Mouse (Mus musculus): ENCODE data around the gene Arrdc2. TPM values are rescaled to one million over a fixed set of nuclear protein-coding genes. Genes with fewer than 3 reads are reported as not detected.

Gene Arrdc2
- total and polyA plus RNA-seq, 3 experiments: 13.1 to 22.5 TPM; not detected in 1

GRCm38 (mm10) chr8:70865350-70866000, 26.0 kb upstream of the Arrdc2 start:
- Histone ChIP-seq H3K79me2 (ENCODE audit: control insufficient read depth, insufficient read depth, low read length, poor library complexity) (no peaks in the 10 kb centered on the region; the same call in 1 of the 2 replicates), H3K27me3 (ENCODE audit: control insufficient read depth in 1 of 2, insufficient read depth in 2 of 2, low read length in 2 of 2) (no peaks in the 10 kb centered on the region), H3K36me3 (ENCODE audit: control insufficient read depth in 1 of 2, insufficient read depth in 2 of 2, low read length in 2 of 2) (peaks cover 0 to 2% of the 10 kb centered on the region in 2 experiments; a peak in 1 of 4 replicates), H3K27ac (ENCODE audit: control insufficient read depth, low read depth, low read length) (peak overlapping the region; percentile 59), H3K4me3 (ENCODE audit: control insufficient read depth in 1 of 2, insufficient read depth in 1 of 2, low read depth in 2 of 2, low read length in 2 of 2) (peak overlapping the region; percentile 55 to 57), H3K9me3 (replicated peaks; ENCODE audit: insufficient read depth, low read length) (no peaks in the 10 kb centered on the region), H3K4me1 (ENCODE audit: control insufficient read depth in 1 of 2, insufficient read depth in 2 of 2, low read length in 2 of 2) (0 out of 4 replicates have a peak, but pooled peaks cover 0 to 5% of the 10 kb centered on the region in 2 experiments), H3K9ac (ENCODE audit: control insufficient read depth, low read depth, low read length, poor library complexity, severe bottlenecking) (peak overlapping the region; percentile 69)
- peak; percentile 99 for DNase-seq (ENCODE audit: low read depth, low spot score)
- TF ChIP-seq ELF1 (IDR thresholded peaks at IDR 0.05; ENCODE audit: low read depth, low read length) (peak; percentile 64; the same call in 1 of the 2 replicates), CHD1 (IDR thresholded peaks at IDR 0.05; ENCODE audit: low read depth, low read length) (no peak), MYB (IDR thresholded peaks at IDR 0.05; ENCODE audit: low read depth, low read length) (no peak), POLR2AphosphoS2 (IDR thresholded peaks at IDR 0.05; ENCODE audit: low read length) (peak; percentile 71; the same call in 1 of the 2 replicates), GABPA (IDR thresholded peaks at IDR 0.05; ENCODE audit: low read depth, low read length) (no peak), TBP (IDR thresholded peaks at IDR 0.05; ENCODE audit: low read depth, low read length) (0 out of 2 replicates have a peak, but pooled peaks have one; percentile 39), TCF12 (IDR thresholded peaks at IDR 0.05; ENCODE audit: low read depth, low read length) (peak; percentile 58; the same call in 1 of the 2 replicates), CHD2 (IDR thresholded peaks at IDR 0.05; ENCODE audit: low read length) (peak; percentile 69), MAZ (IDR thresholded peaks at IDR 0.05; ENCODE audit: low read depth, low read length) (peak; percentile 90), USF1 (IDR thresholded peaks at IDR 0.05; ENCODE audit: low read depth, low read length) (no peak), POLR2A (IDR thresholded peaks at IDR 0.05; ENCODE audit: control insufficient read depth in 1 of 2, insufficient read depth in 1 of 2, low read depth in 1 of 2, low read length in 2 of 2, poor library complexity in 1 of 2) (peak; percentile 5 to 78; a peak in 2 of 4 replicates), MXI1 (IDR thresholded peaks at IDR 0.05; ENCODE audit: low read depth, low read length) (peak; percentile 84; the same call in 1 of the 2 replicates), UBTF (IDR thresholded peaks at IDR 0.05; ENCODE audit: borderline replicate concordance, insufficient read depth, low read depth, low read length) (no peak), ZNF384 (IDR thresholded peaks at IDR 0.05; ENCODE audit: low read depth, low read length) (no peak; the same call in 1 of the 2 replicates), HCFC1 (IDR thresholded peaks at IDR 0.05; ENCODE audit: low read depth, low read length) (peak; percentile 75), RCOR1 (IDR thresholded peaks at IDR 0.05; ENCODE audit: low read depth, low read length) (no peak), MAFK (IDR thresholded peaks at IDR 0.05; ENCODE audit: borderline replicate concordance, low read depth, low read length) (no peak), EP300 (IDR thresholded peaks at IDR 0.05; ENCODE audit: low read depth in 1 of 2, low read length in 2 of 2) (peak in 1 of 2 experiments; percentile 41; a peak in 1 of 4 replicates), ZKSCAN1 (IDR thresholded peaks at IDR 0.05; ENCODE audit: low read depth, low read length) (no peak), ETS1 (IDR thresholded peaks at IDR 0.05; ENCODE audit: low read depth, low read length) (peak; percentile 88), CTCF (IDR thresholded peaks at IDR 0.05 in 2 of 3, conservative IDR thresholded peaks at IDR 0.05 in 1 of 3; ENCODE audit: control insufficient read depth in 1 of 3, insufficient read depth in 1 of 3, low read depth in 2 of 3, low read length in 3 of 3, poor library complexity in 1 of 3, severe bottlenecking in 1 of 3) (no peak), JUND (IDR thresholded peaks at IDR 0.05; ENCODE audit: low read depth, low read length) (no peak), ZMIZ1 (IDR thresholded peaks at IDR 0.05; ENCODE audit: low read depth, low read length) (peak; percentile 54; the same call in 1 of the 2 replicates), MYC (IDR thresholded peaks at IDR 0.05; ENCODE audit: low read depth, low read length) (no peak), MEF2A (IDR thresholded peaks at IDR 0.05; ENCODE audit: extremely low read depth, insufficient replicate concordance, low read depth, low read length, poor library complexity, severe bottlenecking) (0 out of 2 replicates have a peak, but pooled peaks have one; percentile 19), SMC3 (IDR thresholded peaks at IDR 0.05; ENCODE audit: low read depth, low read length) (no peak), BHLHE40 (IDR thresholded peaks at IDR 0.05; ENCODE audit: borderline replicate concordance, low read depth, low read length) (no peak; the same call in 1 of the 2 replicates), ZC3H11A (IDR thresholded peaks at IDR 0.05; ENCODE audit: low read depth, low read length) (no peak), RAD21 (IDR thresholded peaks at IDR 0.05; ENCODE audit: low read depth, low read length) (no peak), KAT2A (conservative IDR thresholded peaks at IDR 0.05; ENCODE audit: low read depth, low read length) (no peak; the same call in 1 of the 2 replicates), SIN3A (IDR thresholded peaks at IDR 0.05; ENCODE audit: low read length) (peak; percentile 94), NRF1 (IDR thresholded peaks at IDR 0.05; ENCODE audit: insufficient read depth, low read depth, low read length, poor library complexity, severe bottlenecking) (peak; percentile 91), TAL1 (IDR thresholded peaks at IDR 0.05; ENCODE audit: low read length) (no peak), POLR2AphosphoS5 (IDR thresholded peaks at IDR 0.05; ENCODE audit: borderline replicate concordance, low read depth, low read length) (no peak), GATA1 (IDR thresholded peaks at IDR 0.05; ENCODE audit: low read depth, low read length) (no peak), MAX (IDR thresholded peaks at IDR 0.05; ENCODE audit: low read length) (peak; percentile 17; the same call in 1 of the 2 replicates)

Measured in MEL (cell line).